Mouse (Mus musculus) lung, postnatal 10 days (tissue): ENCODE measurements around the gene Cdc34.

Source experiments
- DNase-seq: peaks from one replicate; pipeline ENCODE4 v3.0.0; 2021

The Cdc34 gene

DNA sequence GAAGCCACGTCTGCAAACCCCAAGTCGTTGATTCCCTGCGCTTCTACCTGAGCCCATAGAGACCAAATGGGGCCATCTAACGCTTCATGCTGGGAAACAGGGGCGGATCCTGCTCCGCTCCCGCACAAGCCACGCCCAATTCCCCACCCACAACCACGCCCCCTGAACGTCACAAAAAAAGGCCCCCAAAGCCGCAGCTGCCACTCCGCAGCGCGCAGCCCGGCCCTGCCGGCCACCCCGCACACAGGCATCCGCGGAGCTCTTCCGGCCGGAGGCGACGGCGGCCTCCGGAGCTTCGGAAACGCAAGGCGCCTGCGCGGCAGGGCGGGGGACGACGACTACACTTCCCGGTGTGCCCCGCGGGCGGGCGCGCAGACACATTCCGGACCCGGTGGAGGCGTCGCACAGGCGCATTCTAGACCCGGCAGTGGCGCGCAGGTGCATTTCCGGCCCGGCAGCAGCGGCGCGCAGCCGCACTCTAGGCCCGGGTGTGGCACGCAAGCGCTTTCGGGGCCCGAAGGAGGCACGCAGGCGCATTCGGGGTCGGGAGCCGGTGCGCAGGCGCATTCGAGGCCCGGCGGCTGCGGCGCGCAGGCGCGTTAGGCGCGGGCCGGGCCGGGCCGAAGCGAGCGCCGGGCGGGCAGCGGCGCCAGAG is at the start of gene Cdc34:
TSS of gene Cdc34 (plus strand) at position 605 of the 655 bp plus-strand sequence.
- DNase-seq, result peak; percentile 99

DNA sequence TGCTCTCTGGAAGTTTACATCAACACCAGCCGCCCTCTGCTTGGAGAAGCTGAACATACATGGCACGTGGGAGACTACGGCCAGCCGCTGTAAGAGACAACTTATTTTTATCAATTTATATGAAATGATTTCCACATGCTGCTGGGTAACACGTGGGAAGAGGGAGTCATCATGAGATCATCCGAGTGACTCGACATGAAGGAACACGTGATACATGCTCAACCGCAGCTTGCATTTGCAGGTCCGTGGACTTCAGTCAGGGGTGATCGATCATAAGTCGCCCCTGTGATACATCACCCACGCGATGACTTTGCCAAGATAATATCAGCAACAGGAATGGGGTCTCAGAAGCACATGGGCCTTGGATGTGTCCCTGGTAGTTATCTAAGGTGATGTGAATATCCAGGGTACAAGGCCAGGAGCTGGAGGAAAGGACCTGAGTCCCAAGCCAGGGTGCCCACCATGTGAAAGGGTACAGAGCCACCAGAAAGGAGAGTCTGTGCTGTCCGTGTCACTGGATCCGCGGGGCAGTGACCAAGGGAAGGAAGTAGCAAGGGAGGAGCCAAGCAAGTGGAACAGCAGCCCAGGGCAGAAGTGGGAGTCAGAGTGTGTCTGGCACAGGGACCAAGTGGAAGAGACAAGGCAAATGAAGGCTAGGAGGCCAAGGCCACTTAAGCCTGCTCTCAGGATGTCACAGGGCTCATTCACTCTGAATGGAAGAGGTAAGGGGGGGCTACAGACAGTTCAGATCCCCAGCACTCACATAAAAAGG is 48.8 kb upstream of the Cdc34 start:
- no peak for DNase-seq

DNA sequence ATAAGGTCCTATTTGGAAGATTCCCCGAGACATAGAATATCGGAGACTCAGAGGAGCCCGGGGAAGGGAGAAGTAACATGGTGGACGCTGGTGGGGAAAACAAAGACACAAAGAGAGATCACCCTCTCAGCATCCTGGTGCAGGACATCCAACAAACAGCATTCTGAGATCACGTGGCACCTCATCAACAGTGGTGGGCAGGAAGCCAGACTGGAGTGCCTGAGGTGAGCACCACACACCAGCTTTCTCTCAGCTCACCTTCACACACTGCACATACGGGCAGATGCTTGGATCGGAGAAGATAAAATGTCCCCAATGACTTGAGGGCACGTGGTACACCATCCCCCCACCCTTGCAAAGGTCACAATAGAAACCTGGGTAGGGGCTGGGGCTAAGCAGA is 45.7 kb upstream of the Cdc34 start:
- DNase-seq, result no peak

DNA sequence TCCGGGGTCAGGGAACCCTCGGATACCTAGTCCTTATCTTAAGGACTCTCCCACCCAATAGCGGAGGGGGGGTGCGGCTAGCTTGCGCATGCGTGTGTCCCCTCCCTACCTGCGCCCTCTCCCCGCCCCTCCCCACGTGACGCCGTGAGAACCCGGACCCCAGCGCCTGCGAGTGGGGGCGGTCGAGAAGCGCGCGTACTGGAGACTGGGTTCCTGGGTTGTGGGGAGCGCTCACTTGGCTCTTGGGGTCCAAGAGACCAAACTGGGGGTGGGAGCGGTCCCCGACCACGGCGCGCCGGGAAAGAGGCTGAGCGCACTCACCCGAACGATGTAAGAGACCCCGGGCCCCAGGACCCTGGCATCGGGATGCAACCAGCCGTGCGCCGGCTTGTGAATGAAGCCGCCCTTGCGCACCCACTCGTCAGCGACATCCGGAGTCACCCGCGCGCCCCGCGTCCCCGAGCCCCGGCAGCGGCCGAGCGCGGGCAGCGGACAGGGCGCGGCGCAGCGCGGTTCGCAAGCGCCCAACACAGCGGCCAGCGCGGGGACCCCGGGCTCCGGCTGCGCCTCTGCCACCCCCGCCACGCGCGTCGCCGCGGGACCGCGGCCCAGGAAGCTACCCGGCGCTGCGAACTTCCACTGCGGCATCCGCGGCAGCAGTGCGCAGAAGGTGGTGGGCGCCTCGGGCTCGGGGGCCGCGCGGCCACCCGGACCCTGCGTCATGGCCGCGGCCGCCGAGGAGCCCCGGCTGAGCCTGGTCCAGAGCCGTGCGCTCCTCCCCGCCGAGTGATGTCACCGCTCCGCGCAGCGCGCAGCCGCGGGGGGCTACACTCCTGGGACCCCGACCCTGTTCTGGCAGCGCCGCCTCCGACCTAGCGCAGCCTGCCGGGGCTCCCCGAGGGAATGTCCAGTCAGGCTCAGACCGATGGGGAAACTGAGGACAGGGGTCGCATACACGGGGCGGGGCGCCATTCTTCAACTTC is 44.6 kb upstream of the Cdc34 start, which contains the start of gene Shc2:
TSS of gene Shc2 (minus strand) at position 791 of the 983 bp plus-strand sequence.
- DNase-seq, result peak; percentile 40

DNA sequence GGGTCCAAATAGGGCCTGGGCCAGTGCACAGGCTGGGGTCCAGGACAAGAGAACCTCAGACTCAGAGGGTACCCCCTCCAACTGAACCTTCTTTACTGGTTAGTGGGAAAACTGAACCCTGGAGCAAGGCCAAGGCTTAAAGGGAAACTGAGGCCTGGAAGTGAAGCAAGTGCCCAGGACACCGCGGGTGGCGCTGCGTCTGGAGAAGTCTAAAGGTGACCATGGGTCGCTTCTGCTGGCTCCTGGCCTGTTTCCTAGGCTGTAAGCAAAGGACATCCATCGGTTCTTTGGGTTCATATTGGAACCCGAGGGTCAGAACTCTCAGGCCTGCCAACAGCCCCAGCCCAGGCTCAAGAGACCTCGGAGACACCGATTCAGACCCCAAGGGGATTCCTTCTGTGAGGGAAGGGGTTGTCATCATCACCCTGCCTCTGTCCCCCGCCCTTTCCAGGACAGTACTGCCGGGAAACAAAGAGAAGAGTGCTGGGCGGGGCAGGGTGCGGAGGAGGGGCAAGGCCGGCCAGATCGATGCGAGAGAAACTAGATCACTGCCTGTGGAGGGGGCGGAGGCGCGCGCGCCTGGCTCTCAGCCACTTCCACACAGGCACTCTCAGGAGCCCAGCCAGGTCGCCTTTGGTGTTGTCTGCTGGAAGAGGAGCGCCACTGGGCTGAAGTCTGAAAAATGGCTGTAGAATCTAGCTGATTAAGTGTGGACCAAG is 43.4 kb upstream of the Cdc34 start:
- peak; percentile 63 for DNase-seq

DNA sequence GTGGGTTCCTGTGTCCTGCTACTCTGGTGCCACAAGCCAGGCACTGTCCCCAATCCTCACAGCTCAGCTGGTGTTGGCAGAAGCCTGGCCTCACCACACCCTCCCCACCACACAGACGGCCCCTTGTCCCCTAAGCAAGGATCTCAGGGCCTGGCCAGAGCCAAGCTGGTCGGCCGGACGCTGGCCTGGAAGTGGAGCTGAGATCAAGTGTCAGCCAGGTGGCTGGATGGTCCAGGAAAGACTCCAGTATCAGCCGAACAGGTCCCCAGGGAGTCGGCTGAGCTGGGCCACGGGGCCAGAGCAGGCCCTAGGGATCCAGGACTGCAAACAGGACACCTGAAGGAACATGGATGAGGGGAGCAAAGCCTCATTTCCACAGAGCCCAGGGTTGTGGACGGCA is 36.3 kb upstream of the Cdc34 start, which contains the start of gene Odf3l2:
TSS of gene Odf3l2 (minus strand) at position 28 of the 400 bp plus-strand sequence.
- DNase-seq, result no peak

DNA sequence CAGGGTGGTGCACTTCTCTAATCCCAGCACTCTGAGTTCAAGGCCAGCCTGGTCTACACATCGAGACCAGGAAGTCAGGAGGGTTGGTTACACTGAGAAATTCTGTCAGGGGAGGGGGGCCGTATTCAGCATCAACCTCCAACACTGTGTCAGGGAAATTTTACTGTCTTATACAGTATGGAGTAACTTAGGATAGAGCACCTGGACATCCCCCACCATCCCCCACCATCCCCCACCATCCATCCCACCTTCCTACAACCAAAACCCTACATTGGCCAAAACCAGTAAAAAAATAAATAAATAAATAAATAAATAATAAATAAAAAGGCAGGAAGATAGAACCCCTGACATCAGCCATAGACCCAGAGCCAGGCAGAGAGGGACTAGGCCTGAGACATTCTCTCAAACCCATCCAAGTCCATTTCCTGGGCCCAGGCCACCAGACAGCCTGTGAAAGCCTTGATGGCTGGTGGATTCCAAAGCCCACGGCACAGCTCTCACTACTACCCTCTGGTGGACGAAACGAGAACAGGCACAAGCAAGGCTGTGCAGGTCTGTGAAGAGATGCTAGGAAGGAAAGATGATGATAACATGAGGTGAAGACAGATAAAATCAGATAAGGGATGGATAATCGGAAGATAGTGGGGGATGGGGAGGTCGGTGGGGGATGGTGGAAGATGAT is 32.8 kb upstream of the Cdc34 start:
- peak; percentile 82 for DNase-seq

DNA sequence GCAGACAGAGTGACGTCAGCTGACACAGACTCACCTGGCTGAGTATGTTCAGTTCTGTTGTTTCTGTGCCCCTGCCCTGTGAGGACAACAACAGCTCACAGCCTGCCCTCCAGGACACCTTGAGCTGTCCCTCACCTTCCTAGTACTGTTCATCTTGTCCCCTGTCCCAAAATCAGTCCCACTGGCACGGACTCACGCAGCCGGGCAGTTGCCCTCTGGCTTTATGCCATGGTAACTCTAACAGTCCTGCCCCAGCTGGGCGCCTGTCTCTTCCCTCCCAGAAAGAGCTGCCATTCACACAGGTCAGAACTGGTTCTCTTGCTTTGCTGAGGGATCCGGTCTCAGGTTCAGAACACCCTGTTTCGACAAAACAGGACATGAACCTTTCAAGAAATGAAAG is 29.2 kb upstream of the Cdc34 start:
- DNase-seq, result no peak

DNA sequence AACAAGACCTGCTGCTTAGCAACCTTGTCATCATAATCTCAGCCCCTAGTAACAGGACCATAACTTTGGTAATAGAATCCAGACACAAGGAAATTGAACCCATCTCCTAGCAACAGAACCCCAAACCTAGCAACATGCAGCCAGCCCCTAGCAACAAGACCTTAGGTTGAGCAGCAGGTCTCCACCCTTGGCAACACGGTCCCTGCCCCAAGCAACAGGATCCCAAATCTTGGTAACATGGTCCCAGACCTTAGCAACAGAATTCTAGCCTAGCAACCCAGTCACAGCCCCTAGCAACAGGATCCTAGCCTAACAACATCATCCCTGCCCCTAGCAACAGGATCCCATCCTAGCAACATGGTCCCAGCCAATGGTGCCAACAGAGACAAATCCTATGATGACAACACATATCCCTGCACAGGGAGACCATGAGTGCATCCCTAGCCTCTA is 27.0 kb upstream of the Cdc34 start:
- DNase-seq, result no peak

DNA sequence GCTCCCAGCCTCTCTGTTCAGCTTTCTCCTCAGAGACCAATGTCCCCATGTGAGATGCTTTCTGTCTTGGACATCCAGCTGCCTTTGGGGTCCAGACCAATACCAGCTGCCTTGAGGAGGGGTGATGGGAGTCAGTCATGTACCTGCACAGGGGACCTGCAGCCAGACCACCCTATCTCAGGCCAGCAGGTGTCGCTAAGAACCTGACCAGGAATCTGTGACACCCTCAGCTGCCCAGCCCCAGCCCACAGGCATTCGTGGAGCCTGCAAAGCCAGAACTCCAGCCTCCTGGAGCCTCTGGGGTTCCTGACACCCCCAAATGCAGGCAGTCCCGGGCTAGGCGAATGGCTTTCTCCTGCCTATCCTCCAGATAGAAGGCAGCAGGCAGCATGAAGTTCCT is 23.2 kb upstream of the Cdc34 start:
- no peak for DNase-seq

DNA sequence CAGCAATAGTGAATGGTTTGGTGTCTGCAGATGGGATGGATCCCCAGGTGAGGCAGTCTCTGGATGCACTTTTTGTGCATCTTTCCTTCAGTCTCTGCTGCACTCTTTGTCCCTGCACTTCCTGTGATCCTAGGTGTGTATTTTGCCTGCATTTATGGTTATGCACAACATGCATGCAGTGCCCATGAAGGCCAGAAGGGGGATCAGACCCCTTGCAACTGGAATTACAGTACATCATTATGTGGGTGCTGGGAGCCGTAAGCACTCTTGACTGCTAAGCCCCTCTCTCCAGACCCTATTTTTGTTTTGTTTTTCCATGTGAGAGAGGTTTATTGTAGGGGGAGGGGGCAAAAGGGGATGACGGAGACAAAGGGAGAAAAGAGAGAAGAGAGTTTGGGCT is 21.7 kb upstream of the Cdc34 start:
- no peak for DNase-seq

DNA sequence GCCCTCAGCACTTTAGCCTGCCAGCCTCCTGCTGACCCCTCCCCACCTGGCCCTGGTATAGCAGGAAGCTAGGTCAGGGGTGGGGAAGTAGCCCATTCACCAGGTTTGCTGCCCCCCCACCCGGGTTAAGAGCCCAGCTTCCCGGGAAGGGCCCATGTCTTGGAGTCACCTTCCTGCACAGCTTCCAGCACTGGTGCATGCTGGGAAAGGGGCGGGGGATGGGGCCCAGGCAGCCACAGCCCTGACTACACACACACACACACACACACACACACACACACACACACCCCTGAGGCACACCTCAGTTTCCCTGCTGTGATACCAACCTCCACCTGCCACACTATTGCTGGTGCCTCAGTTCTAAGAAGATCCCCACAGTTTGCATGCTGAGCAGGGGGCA is 20.1 kb upstream of the Cdc34 start:
- DNase-seq, result no peak

DNA sequence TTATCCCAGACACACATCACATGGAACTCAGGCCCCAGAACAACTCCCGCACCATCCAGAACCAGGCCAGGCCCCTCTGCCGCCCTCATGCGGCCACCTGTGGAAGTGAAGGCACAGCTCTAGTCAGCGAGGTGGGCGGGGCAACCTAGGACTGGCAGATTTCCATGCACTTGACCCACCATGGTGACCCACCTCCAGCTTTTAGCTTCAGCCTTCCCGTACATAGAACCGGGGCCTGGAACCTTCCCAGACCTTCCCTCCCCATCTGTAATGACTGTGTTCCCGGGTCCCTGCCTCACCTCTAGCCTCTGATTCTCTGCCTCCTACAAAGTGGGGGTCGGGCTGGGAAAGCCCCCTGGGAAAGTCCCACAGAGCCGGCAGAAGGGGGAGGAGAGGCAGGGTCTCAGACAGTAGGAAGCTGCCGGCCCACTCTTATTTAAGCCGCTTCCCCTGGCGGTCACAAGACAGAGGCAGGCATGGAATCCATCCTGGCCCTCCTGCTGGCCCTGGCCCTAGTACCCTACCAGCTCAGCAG is 17.8 kb upstream of the Cdc34 start, which contains the start of gene Madcam1:
TSS of gene Madcam1 (plus strand) at position 429 of the 535 bp plus-strand sequence.
- peak; percentile 77 for DNase-seq

DNA sequence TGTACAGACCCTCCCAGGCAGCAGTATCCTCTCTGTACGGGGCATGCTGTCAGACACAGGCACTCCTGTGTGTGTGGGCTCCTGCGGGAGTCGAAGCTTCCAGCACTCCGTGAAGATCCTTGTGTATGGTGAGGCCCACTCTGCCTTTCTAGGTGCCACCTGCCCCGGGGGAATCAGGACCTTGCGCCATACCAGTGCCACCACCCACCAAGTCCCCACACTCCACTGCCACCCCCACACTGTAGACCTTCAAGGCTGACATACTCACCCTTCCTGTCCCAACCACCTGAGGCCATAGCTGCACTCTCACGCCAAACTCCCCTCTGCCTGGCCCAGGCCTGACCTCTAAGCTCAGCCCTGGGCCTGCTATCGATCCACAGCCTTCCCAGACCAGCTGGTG is 16.9 kb upstream of the Cdc34 start:
- no peak for DNase-seq

DNA sequence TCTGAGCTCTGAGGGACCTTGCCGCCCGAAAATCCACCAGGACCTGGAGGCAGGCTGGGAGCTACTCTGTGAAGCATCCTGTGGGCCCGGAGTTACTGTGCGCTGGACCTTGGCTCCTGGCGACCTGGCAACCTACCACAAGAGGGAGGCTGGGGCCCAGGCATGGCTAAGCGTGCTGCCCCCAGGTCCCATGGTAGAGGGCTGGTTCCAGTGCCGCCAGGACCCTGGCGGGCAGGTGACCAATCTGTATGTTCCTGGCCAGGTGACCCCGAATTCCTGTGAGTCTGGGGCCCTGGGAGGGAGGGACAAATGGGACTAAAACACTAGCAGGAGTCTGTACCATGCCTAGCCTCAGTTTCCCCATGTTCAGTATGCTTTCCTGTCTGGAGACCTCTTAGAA is 15.5 kb upstream of the Cdc34 start:
- DNase-seq, result no peak

DNA sequence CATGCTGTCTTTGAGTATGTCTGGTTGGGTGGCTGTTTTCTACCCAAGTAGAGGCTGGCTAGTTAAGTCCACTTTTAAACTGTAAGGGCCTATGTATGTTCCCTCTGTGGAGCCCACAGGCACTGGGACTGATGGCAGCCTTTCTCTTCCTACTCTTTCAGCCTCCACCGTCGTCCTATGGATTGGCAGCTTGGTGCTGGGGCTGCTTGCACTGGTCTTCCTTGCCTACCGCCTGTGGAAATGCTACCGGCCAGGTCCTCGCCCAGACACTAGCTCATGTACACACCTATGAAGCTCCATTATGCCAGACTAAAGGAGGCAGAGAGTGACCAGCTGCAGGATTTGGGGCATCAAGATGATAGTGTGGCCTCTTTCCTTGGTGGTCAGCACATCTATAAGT is 13.9 kb upstream of the Cdc34 start:
- no peak for DNase-seq

DNA sequence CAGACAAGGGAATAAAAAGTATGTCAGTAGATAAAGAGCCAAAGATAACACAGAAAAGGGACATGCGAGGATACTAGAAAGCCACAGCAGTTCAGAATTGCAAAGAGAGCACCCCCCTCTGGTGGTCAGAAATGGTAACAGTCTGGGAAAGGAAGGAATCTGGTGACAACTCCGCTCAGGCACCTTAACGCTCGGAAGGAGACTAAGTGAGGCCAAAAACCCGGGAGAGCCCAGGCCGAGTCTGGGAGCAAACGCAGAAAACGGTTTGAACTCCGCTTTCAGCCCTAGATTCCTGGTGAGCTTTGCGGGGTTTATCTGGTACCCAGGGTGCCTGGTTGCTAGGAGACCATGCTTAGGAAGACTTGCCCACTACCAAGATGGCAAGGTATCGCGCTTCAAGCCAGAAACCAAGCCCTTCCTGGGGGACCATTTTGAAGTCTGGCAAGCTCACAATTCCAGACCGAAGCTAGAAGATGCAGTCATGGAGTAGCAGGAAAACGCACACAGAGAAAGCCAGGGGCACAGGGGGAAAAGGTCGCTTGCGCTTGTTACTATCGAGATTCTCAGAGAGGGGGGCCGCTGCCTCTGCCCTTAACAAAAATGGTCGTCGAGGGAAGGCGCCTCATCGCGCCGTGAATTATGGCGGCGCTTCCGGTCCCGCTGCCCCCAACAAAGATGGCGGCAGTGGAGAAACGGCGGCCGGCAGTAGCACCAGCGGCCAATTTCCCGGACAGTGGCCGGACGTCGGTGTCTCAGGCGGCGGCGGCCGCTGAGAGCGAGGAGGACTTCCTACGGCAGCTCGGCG is 13.0 kb upstream of the Cdc34 start, which contains the start of gene Tpgs1:
TSS of gene Tpgs1 (plus strand) at position 599 of the 805 bp plus-strand sequence.
- peak; percentile 92 for DNase-seq

DNA sequence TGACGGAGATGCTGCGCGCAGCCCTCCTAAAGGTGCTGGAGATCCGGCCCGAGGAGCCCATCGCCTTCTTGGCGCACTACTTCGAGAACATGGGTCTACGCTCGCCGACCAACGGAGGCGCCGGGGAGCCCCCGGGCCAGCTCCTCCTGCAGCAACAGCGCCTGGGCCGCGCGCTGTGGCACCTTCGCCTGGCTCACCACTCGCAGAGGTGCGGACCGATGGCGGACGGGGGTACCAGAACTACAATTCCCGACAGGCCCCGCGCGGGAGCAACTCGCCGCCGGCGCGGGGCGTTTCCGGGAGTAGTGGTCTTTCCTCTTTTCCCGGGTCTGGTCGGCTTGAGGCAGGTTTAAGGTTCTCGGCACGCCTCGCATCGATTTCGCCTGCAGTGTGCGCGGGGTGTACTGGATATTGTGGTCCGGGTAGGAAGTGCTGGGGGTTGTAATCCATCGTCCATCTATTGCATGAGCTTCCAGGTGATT is 12.4 kb upstream of the Cdc34 start:
- peak; percentile 75 for DNase-seq

DNA sequence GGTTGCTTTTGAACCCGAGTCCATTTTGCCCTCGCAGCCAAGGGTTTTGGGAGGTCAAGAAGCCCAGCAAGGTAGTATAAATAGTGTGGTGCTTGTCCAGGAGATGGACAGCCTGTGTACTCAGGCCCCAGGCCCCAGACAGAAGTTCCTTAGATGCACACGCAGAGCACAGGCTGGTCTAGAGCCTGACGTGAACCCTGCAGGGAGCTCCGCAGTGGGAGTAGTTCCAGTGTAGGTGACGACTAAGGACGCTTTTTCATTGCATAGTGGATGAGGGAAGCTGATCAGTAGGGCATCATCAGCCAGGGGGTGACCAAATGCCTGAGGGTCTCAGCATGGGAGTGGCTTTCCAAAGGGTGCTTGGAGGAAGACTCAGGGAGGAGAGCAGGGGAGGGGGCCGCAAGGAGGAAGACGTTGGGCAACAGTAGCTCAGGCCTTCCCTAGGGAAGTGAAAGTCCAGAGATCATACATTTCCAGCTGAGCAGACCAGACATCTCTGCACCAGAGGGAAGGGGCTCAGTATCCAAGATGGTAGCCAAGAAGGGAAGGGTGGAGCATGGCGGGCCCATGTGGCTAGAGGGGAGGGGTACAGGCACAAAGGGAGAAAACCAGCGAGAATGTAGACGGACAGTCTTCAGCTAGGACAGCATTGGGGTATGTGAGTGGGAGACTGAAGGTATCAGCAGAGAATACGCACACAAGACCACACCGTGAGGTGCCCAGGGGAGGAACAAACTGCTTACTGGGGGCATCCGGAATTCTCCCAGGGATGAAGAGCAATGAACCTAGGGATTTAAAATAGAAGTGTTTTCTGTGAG is 11.7 kb upstream of the Cdc34 start:
- no peak for DNase-seq
